Mouse (Mus musculus) liver, embryonic 11.5 days (tissue): ENCODE data around the gene Naa38. TPM values are rescaled to one million over a fixed set of nuclear protein-coding genes. Genes with fewer than 3 reads are reported as not detected.
A peak's percentile ranks its signal among the peaks of the same experiment; 100 is the strongest.

Source experiments
- ATAC-seq: fragments of 200-750 bp; cut with Nextera tagmentation; replicated peaks from 2 replicates; pipeline ENCODE4 v1.8.0; 2017; ENCODE audit warnings: moderate number of reproducible peaks, mild to moderate bottlenecking, moderate TSS enrichment, moderate library complexity; ENCODE audit not compliant: low FRiP score
- DNase-seq: peaks from one replicate; pipeline ENCODE4 v3.0.0-alpha.2; 2017; ENCODE audit warnings: low spot score
- H3K27ac ChIP-seq: fragments of 300-500 bp; sonication (generic); 2 replicates; pipeline ENCODE4 v1.5.1; 2014; ENCODE audit warnings: mild to moderate bottlenecking, low read depth, low read length, control low read depth
- H3K27me3 ChIP-seq: fragments of 300-500 bp; sonication (generic); replicated peaks from 2 replicates; pipeline ENCODE4 v1.6.1; 2014; ENCODE audit warnings: low read length, mixed read lengths; ENCODE audit not compliant: control insufficient read depth, insufficient read depth
- H3K36me3 ChIP-seq: fragments of 300-500 bp; sonication (generic); 2 replicates; pipeline ENCODE4 v1.6.1; 2014; ENCODE audit warnings: mild to moderate bottlenecking, low read length, moderate library complexity, mixed read lengths; ENCODE audit not compliant: control insufficient read depth, insufficient read depth
- H3K4me1 ChIP-seq: fragments of 300-500 bp; sonication (generic); replicated peaks from 2 replicates; pipeline ENCODE4 v1.6.1; 2014; ENCODE audit warnings: low read length, mixed read lengths; ENCODE audit not compliant: control insufficient read depth, insufficient read depth
- H3K4me2 ChIP-seq: fragments of 300-500 bp; sonication (generic); 2 replicates; pipeline ENCODE4 v1.6.1; 2014; ENCODE audit warnings: mild to moderate bottlenecking, control low read depth, moderate library complexity
- H3K4me3 ChIP-seq: fragments of 300-500 bp; sonication (generic); 2 replicates; pipeline ENCODE4 v1.5.1; 2014; ENCODE audit warnings: low read depth, low read length, control low read depth
- H3K9ac ChIP-seq: fragments of 300-500 bp; sonication (generic); 2 replicates; pipeline ENCODE4 v1.6.1; 2014; ENCODE audit warnings: low read depth, low read length, control low read depth
- H3K9me3 ChIP-seq: fragments of 300-500 bp; sonication (generic); 2 replicates; pipeline ENCODE4 v1.6.1; 2016; ENCODE audit warnings: low read length, inconsistent platforms, mixed read lengths; ENCODE audit not compliant: control insufficient read depth
- WGBS: fragments of 180-500 bp; shearing (Covaris S2); extraction: QIAGEN DNeasy Blood & Tissue Kit; methylation state at CpG from one replicate; pipeline ENCODE4 v1.1.7; 2014; 5-methylcytosine and 5-hydroxymethylcytosine counted together
- polyA plus RNA-seq: library from polyadenylated mRNA; unstranded; fragments of >200 nt; fragmentation: Nextera tagmentation; extraction: Ambion mirVana; gene quantifications from 2 replicates; pipeline ENCODE4 v1.2.1, GENCODE M21; 2014

Naa38 gene
- polyA plus RNA-seq, 1 experiment from 2014 or later, result 178 TPM

- under 1% methylated on average over 41 of the region's 46 CpGs for WGBS
- ATAC-seq (peak; percentile 53; the same call in 1 of the 2 replicates), DNase-seq (peak; percentile 89)
- peaks cover 26% of the 10 kb centered on the region for H3K36me3 ChIP-seq
- peaks cover 38% of the 10 kb centered on the region for H3K4me1 ChIP-seq
- H3K4me2 ChIP-seq, result peak overlapping the region; percentile 97
- H3K9ac ChIP-seq, result peak overlapping the region; percentile 74
- H3K27ac ChIP-seq, result peak overlapping the region; percentile 95
- H3K9me3 ChIP-seq, result no peaks in the 10 kb centered on the region
- peak overlapping the region; percentile 85 for H3K4me3 ChIP-seq
- no peaks in the 10 kb centered on the region for H3K27me3 ChIP-seq
Measured at GRCm38 (mm10) chr11:69409378-69410044, 14.2 kb downstream of the Naa38 start.

- peak overlapping the region; percentile 95 for H3K27ac ChIP-seq
- under 1% methylated on average over 18 of the region's 18 CpGs for WGBS
- ATAC-seq (no peak), DNase-seq (no peak)
- peaks cover 22% of the 10 kb centered on the region for H3K36me3 ChIP-seq
- peak overlapping the region; percentile 85 for H3K4me3 ChIP-seq
- H3K9me3 ChIP-seq, result no peaks in the 10 kb centered on the region
- no peaks in the 10 kb centered on the region for H3K27me3 ChIP-seq
- H3K4me2 ChIP-seq, result peak overlapping the region; percentile 97
- H3K4me1 ChIP-seq, result peaks cover 43% of the 10 kb centered on the region
- H3K9ac ChIP-seq, result peak overlapping the region; percentile 74
Measured at GRCm38 (mm10) chr11:69410045-69410309, 14.7 kb downstream of the Naa38 start.

GRCm38 (mm10) chr11:69410310-69411072 is 15.2 kb downstream of the Naa38 start:
- Histone ChIP-seq H3K4me2 (peak overlapping the region; percentile 97), H3K9me3 (no peaks in the 10 kb centered on the region), H3K27me3 (no peaks in the 10 kb centered on the region), H3K36me3 (peaks cover 17% of the 10 kb centered on the region), H3K27ac (peak overlapping the region; percentile 95), H3K4me1 (peaks cover 48% of the 10 kb centered on the region), H3K9ac (peak overlapping the region; percentile 74), H3K4me3 (peak overlapping the region; percentile 85)
- ATAC-seq (peak; percentile 4), DNase-seq (peak; percentile 72)
- WGBS, result under 1% methylated on average over 41 of the region's 41 CpGs

- H3K9me3 ChIP-seq, result no peaks in the 10 kb centered on the region
- H3K4me3 ChIP-seq, result peak overlapping the region; percentile 85
- peak; percentile 59 for ATAC-seq
- H3K4me2 ChIP-seq, result peak overlapping the region; percentile 97
- under 1% methylated on average over 26 of the region's 26 CpGs for WGBS
- H3K4me1 ChIP-seq, result peaks cover 52% of the 10 kb centered on the region
- H3K9ac ChIP-seq, result peak overlapping the region; percentile 74
- no peaks in the 10 kb centered on the region for H3K27me3 ChIP-seq
- H3K27ac ChIP-seq, result peak overlapping the region; percentile 95
- peaks cover 10% of the 10 kb centered on the region for H3K36me3 ChIP-seq
- peak; percentile 98 for DNase-seq
Measured at GRCm38 (mm10) chr11:69411073-69411535, 15.8 kb downstream of the Naa38 start.

GRCm38 (mm10) chr11:69411538-69412203 is 16.4 kb downstream of the Naa38 start:
- peaks cover 55% of the 10 kb centered on the region for H3K4me1 ChIP-seq
- DNase-seq (no peak), ATAC-seq (peak; percentile 33)
- H3K36me3 ChIP-seq, result peaks cover 6% of the 10 kb centered on the region
- H3K4me2 ChIP-seq, result peak overlapping the region; percentile 97
- peak overlapping the region; percentile 85 for H3K4me3 ChIP-seq
- H3K9me3 ChIP-seq, result no peaks in the 10 kb centered on the region
- WGBS, result 1% methylated on average over 38 of the region's 39 CpGs
- peak overlapping the region; percentile 74 for H3K9ac ChIP-seq
- no peaks in the 10 kb centered on the region for H3K27me3 ChIP-seq
- H3K27ac ChIP-seq, result peak overlapping the region; percentile 95

- Histone ChIP-seq H3K4me3 (peak overlapping the region; percentile 85), H3K27ac (peak overlapping the region; percentile 95), H3K36me3 (peaks cover 4% of the 10 kb centered on the region), H3K27me3 (no peaks in the 10 kb centered on the region), H3K4me2 (peak overlapping the region; percentile 97), H3K9ac (no peak overlapping the region), H3K4me1 (peaks cover 62% of the 10 kb centered on the region), H3K9me3 (no peaks in the 10 kb centered on the region)
- ATAC-seq (no peak), DNase-seq (no peak)
- WGBS, result 69% methylated on average over 7 of the region's 7 CpGs
Measured at GRCm38 (mm10) chr11:69412548-69412947, 17.3 kb downstream of the Naa38 start.

- ATAC-seq (no peak), DNase-seq (no peak)
- Histone ChIP-seq H3K9me3 (no peaks in the 10 kb centered on the region), H3K9ac (peak within 1 kb of the TSS; percentile 81), H3K4me3 (peak within 1 kb of the TSS; percentile 85), H3K27me3 (no peaks in the 10 kb centered on the region), H3K36me3 (no peaks in the 10 kb centered on the region), H3K4me1 (peaks cover 58% of the 10 kb centered on the region), H3K4me2 (peak within 1 kb of the TSS; percentile 97), H3K27ac (peak within 1 kb of the TSS; percentile 96)
- WGBS, result 47% methylated on average over 12 of the region's 12 CpGs
Measured at GRCm38 (mm10) chr11:69413221-69414181, 18.2 kb downstream of the Naa38 start, which contains the start of gene Kdm6b. Gene Kdm6b (minus strand): TSS chr11:69413675.
